In the genomic region with DNA sequence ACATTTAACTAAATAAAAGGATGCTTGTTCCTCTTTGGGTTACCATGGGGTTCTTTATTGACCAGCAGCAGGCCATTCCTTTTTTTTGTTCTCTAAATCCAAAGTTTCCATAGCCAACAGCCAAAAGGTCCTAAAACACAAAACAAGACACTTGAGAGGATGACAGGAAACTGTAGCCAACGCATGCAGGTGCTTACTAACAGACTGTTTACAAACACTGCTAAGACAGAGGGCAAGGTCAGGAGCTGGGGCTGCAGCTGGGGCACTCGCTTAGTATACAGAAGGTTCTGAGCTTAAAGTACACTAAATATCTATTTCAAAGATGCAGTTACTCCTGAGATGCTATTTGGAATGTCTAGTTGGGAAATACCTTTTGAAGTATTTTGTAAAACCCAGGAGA, we compare ENCODE assay signal across 22 mouse cellular contexts. TPM values are rescaled to one million over a fixed set of nuclear protein-coding genes. Genes with fewer than 3 reads are reported as not detected.
"Had no signal": no experiment of that assay in that cellular context is flagged by ENCODE, and none has a peak within 500 bp of the region (broad histone marks: within the 10 kb centered on the region; RNA-seq: fewer than 3 reads in every experiment).

No protein-coding gene starts in this region.

- DNase-seq: lung, adult 18-20 months; lung, embryonic 14.5 days; lung, postnatal 10 days; right cerebral cortex, postnatal 14 days had no signal

- H3K4me2 ChIP-seq: liver, embryonic 12.5 days; lung, embryonic 14.5 days; midbrain, embryonic 12.5 days; midbrain, embryonic 15.5 days; neural tube, embryonic 12.5 days; stomach, embryonic 15.5 days had no signal

- H3K36me3 ChIP-seq: liver, embryonic 12.5 days; midbrain, embryonic 15.5 days; stomach, embryonic 15.5 days had no signal

- H3K27ac ChIP-seq: liver, embryonic 12.5 days; liver, embryonic 14.5 days; macrophage; midbrain, embryonic 12.5 days; midbrain, embryonic 15.5 days; neural tube, embryonic 12.5 days; stomach, embryonic 15.5 days; stomach, postnatal 0 days had no signal

- ATAC-seq: liver, embryonic 12.5 days; midbrain, embryonic 15.5 days had no signal

- H3K4me1 ChIP-seq: liver, embryonic 12.5 days; midbrain, embryonic 15.5 days; neural tube, embryonic 12.5 days; stomach, embryonic 15.5 days had no signal

- H3K9ac ChIP-seq: liver, embryonic 12.5 days; liver, embryonic 14.5 days; lung, embryonic 14.5 days; midbrain, embryonic 12.5 days; midbrain, embryonic 15.5 days; neural tube, embryonic 12.5 days; stomach, embryonic 15.5 days had no signal

- H3K4me3 ChIP-seq: liver, embryonic 12.5 days; megakaryocyte, embryonic 14.5 days; midbrain, embryonic 12.5 days; midbrain, embryonic 15.5 days; neural tube, embryonic 12.5 days; stomach, embryonic 15.5 days had no signal

- H3K27me3 ChIP-seq: liver, embryonic 12.5 days; megakaryocyte, embryonic 14.5 days; midbrain, embryonic 12.5 days; midbrain, embryonic 15.5 days; neural tube, embryonic 12.5 days; stomach, embryonic 15.5 days had no signal

- H3K9me3 ChIP-seq: liver, embryonic 12.5 days; megakaryocyte, embryonic 14.5 days; midbrain, embryonic 12.5 days; midbrain, embryonic 15.5 days; neural tube, embryonic 12.5 days; stomach, embryonic 15.5 days had no signal

RNA-seq across cellular contexts. Expression of gene Insl5, which starts 37.8 kb away (rescaled TPM):
- total RNA-seq: liver, adult 2 months; megakaryocyte progenitor cell, adult 5-6 weeks; midbrain, postnatal 0 days; monocyte, adult 5-6 weeks; neutrophil, adult 5-6 weeks had no signal
- polyA plus RNA-seq: liver, adult 2 months; liver, embryonic 12.5 days; liver, embryonic 14.5 days; liver, embryonic 16.5 days; lung, embryonic 14.5 days; lung, embryonic 16.5 days; macrophage; midbrain, embryonic 12.5 days; spleen, adult 2 months; stomach, embryonic 15.5 days; stomach, postnatal 0 days; urinary bladder, adult 2 months had no signal
